Comparison of ENCODE assay signal across 34 mouse cellular contexts in genomic region chrX:7635101-7635500, GRCm38 (mm10). TPM values are rescaled to one million over a fixed set of nuclear protein-coding genes. Genes with fewer than 3 reads are reported as not detected.
A peak's percentile ranks its signal among the peaks of the same experiment; 100 is the strongest.
DNase-seq lines count a peak whose midpoint lies in the region; ATAC-seq and TF ChIP-seq lines count a peak whose summit lies in the region.
"Had no signal": no experiment of that assay in that cellular context is flagged by ENCODE, and none has a peak within 500 bp of the region (broad histone marks: within the 10 kb centered on the region; RNA-seq: fewer than 3 reads in every experiment).

No protein-coding gene starts in this region.

- DNase-seq in frontal cortex, adult 2 months (ENCODE audit: extremely low spot score in 1 of 2, low spot score in 1 of 2), result peak; percentile 58 to 65
- DNase-seq in frontal cortex, postnatal 10 days (ENCODE audit: low spot score in 2 of 2), result no peak
- DNase-seq in left cerebral cortex, adult 9 months (ENCODE audit: low spot score in 2 of 2), result peak; percentile 51 to 72
- DNase-seq in left cerebral cortex, postnatal 10 days (ENCODE audit: extremely low spot score in 1 of 2, low spot score in 2 of 2), result no peak
- peak; percentile 31 for DNase-seq in MEL (ENCODE audit: low read depth, low spot score)
- DNase-seq: adrenal gland, postnatal 10 days; cerebellum, adult 11 months; cerebellum, adult 9-10 months; gastrocnemius, adult 2 months; gastrocnemius, postnatal 36 days; heart, adult 18-20 months; heart, postnatal 36 days; kidney, adult 2 months; kidney, postnatal 36 days; thymus, postnatal 14 days had no signal

- TF ChIP-seq RAD21 in MEL (IDR thresholded peaks at IDR 0.05; ENCODE audit: low read depth, low read length), result no peak

- H3K4me1 ChIP-seq in MEL (ENCODE audit: control insufficient read depth in 1 of 2, insufficient read depth in 2 of 2, low read length in 2 of 2), result peaks cover 0 to 7% of the 10 kb centered on the region in 2 experiments; a peak in 1 of 4 replicates
- peaks cover 17% of the 10 kb centered on the region for H3K4me1 ChIP-seq in olfactory bulb, adult 2 months (ENCODE audit: control insufficient read depth, insufficient read depth, low read length)
- no peaks in the 10 kb centered on the region for H3K4me1 ChIP-seq in midbrain, embryonic 16.5 days (ENCODE audit: control insufficient read depth, insufficient read depth, low read length)
- H3K4me1 ChIP-seq: embryonic facial prominence, embryonic 13.5 days; hindbrain, embryonic 12.5 days; intestine, embryonic 15.5 days; limb, embryonic 13.5 days; lung, embryonic 15.5 days; neural tube, embryonic 12.5 days had no signal

- TF ChIP-seq EP300 in MEL (IDR thresholded peaks at IDR 0.05; ENCODE audit: low read depth in 1 of 2, low read length in 2 of 2), result no peak

- no peak overlapping the region for H3K4me3 ChIP-seq in MEL (ENCODE audit: control insufficient read depth in 1 of 2, insufficient read depth in 1 of 2, low read depth in 2 of 2, low read length in 2 of 2)
- no peak overlapping the region for H3K4me3 ChIP-seq in olfactory bulb, adult 2 months (ENCODE audit: insufficient read depth, low read depth, low read length)
- H3K4me3 ChIP-seq in midbrain, embryonic 16.5 days (ENCODE audit: low read depth, low read length), result no peak overlapping the region
- H3K4me3 ChIP-seq: embryonic facial prominence, embryonic 13.5 days; forebrain, embryonic 10.5 days; forebrain, embryonic 15.5 days; gastrocnemius, adult 2 months; hindbrain, embryonic 12.5 days; intestine, embryonic 15.5 days; limb, embryonic 13.5 days; lung, embryonic 15.5 days; myocyte; neural tube, embryonic 12.5 days had no signal

- intact Hi-C loops in left cerebral cortex, postnatal 10 days (cut with DNase I), result loop anchor here (5.0 kb wide), 1 partner anchor 63 kb away; the partner anchor contains the start of genes Foxp3 and Ppp1r3f

- no peak overlapping the region for H3K27ac ChIP-seq in MEL (ENCODE audit: control insufficient read depth, low read depth, low read length)
- peak overlapping the region; percentile 20 for H3K27ac ChIP-seq in olfactory bulb, adult 2 months (ENCODE audit: insufficient read depth, low read depth, low read length)
- H3K27ac ChIP-seq in midbrain, embryonic 16.5 days (ENCODE audit: low read length), result no peak overlapping the region
- H3K27ac ChIP-seq: embryonic facial prominence, embryonic 13.5 days; forebrain, embryonic 10.5 days; forebrain, embryonic 15.5 days; gastrocnemius, adult 2 months; hindbrain, embryonic 12.5 days; hindbrain, postnatal 0 days; intestine, embryonic 15.5 days; limb, embryonic 13.5 days; lung, embryonic 15.5 days; neural tube, embryonic 12.5 days had no signal

- H3K4me2 ChIP-seq in midbrain, embryonic 16.5 days (ENCODE audit: low read length), result no peak overlapping the region
- H3K4me2 ChIP-seq: embryonic facial prominence, embryonic 13.5 days; forebrain, embryonic 15.5 days; heart, embryonic 11.5 days; hindbrain, embryonic 12.5 days; intestine, embryonic 15.5 days; limb, embryonic 13.5 days; liver, embryonic 11.5 days; lung, embryonic 15.5 days; midbrain, embryonic 11.5 days; neural tube, embryonic 12.5 days had no signal

- TF ChIP-seq CTCF in MEL (IDR thresholded peaks at IDR 0.05 in 2 of 3, conservative IDR thresholded peaks at IDR 0.05 in 1 of 3; ENCODE audit: control insufficient read depth in 1 of 3, insufficient read depth in 1 of 3, low read depth in 2 of 3, low read length in 3 of 3, poor library complexity in 1 of 3, severe bottlenecking in 1 of 3), result no peak
- no peak for TF ChIP-seq CTCF in olfactory bulb, adult 2 months (IDR thresholded peaks at IDR 0.05; ENCODE audit: insufficient read depth, low read depth, low read length)

- H3K9me3 ChIP-seq in MEL (replicated peaks; ENCODE audit: insufficient read depth, low read length), result no peaks in the 10 kb centered on the region
- no peaks in the 10 kb centered on the region; the same call in 1 of the 2 replicates for H3K9me3 ChIP-seq in midbrain, embryonic 16.5 days (replicated peaks; ENCODE audit: control insufficient read depth, low read length, poor library complexity, severe bottlenecking)
- H3K9me3 ChIP-seq: embryonic facial prominence, embryonic 13.5 days; forebrain, embryonic 10.5 days; forebrain, embryonic 15.5 days; G1E; hindbrain, embryonic 12.5 days; intestine, embryonic 15.5 days; limb, embryonic 13.5 days; lung, embryonic 15.5 days; neural tube, embryonic 12.5 days had no signal

- H3K9ac ChIP-seq in MEL (ENCODE audit: control insufficient read depth, low read depth, low read length, poor library complexity, severe bottlenecking), result no peak overlapping the region
- no peak overlapping the region for H3K9ac ChIP-seq in midbrain, embryonic 16.5 days (ENCODE audit: low read depth, low read length)
- H3K9ac ChIP-seq: embryonic facial prominence, embryonic 13.5 days; forebrain, embryonic 15.5 days; hindbrain, embryonic 12.5 days; intestine, embryonic 15.5 days; limb, embryonic 13.5 days; lung, embryonic 15.5 days; neural tube, embryonic 12.5 days had no signal

- peaks cover 0 to 4% of the 10 kb centered on the region in 2 experiments; a peak in 2 of 4 replicates for H3K36me3 ChIP-seq in MEL (ENCODE audit: control insufficient read depth in 1 of 2, insufficient read depth in 2 of 2, low read length in 2 of 2)
- no peaks in the 10 kb centered on the region for H3K36me3 ChIP-seq in midbrain, embryonic 16.5 days (ENCODE audit: control insufficient read depth, insufficient read depth, low read length)
- H3K36me3 ChIP-seq: embryonic facial prominence, embryonic 13.5 days; forebrain, embryonic 10.5 days; forebrain, embryonic 15.5 days; G1E; hindbrain, embryonic 12.5 days; intestine, embryonic 15.5 days; limb, embryonic 13.5 days; lung, embryonic 15.5 days; neural tube, embryonic 12.5 days had no signal

- no peaks in the 10 kb centered on the region; the same call in 1 of the 2 replicates for H3K79me2 ChIP-seq in MEL (ENCODE audit: control insufficient read depth, insufficient read depth, low read length, poor library complexity)

- ATAC-seq in midbrain, embryonic 16.5 days, result no peak
- ATAC-seq: forebrain, embryonic 15.5 days; hindbrain, postnatal 0 days; intestine, embryonic 15.5 days; Patski had no signal

- WGBS in olfactory bulb, adult 2 months, result 49% methylated on average over 3 of the region's 3 CpGs
- 72% methylated on average over 3 of the region's 3 CpGs for WGBS in midbrain, embryonic 16.5 days

- TF ChIP-seq POLR2A in MEL (IDR thresholded peaks at IDR 0.05; ENCODE audit: control insufficient read depth in 1 of 2, insufficient read depth in 1 of 2, low read depth in 1 of 2, low read length in 2 of 2, poor library complexity in 1 of 2), result no peak
- TF ChIP-seq POLR2A in olfactory bulb, adult 2 months (IDR thresholded peaks at IDR 0.05; ENCODE audit: insufficient read depth, low read depth, low read length), result no peak

- no peaks in the 10 kb centered on the region for H3K27me3 ChIP-seq in MEL (ENCODE audit: control insufficient read depth in 1 of 2, insufficient read depth in 2 of 2, low read length in 2 of 2)
- no peaks in the 10 kb centered on the region for H3K27me3 ChIP-seq in midbrain, embryonic 16.5 days (ENCODE audit: control insufficient read depth, insufficient read depth, low read depth, low read length)
- H3K27me3 ChIP-seq: forebrain, embryonic 15.5 days; hindbrain, embryonic 12.5 days; intestine, embryonic 15.5 days; neural tube, embryonic 12.5 days had no signal

RNA-seq across cellular contexts. Expression of gene Syp, which starts 3.2 kb away (rescaled TPM):
- 961 and 980 TPM in 2 replicates for polyA plus RNA-seq in frontal cortex, adult 2 months (2012; rRNA removed)
- 1,000 to 10,000 TPM; 1,744 to 1,801 TPM for total RNA-seq in left cerebral cortex, postnatal 10 days (2021)
- total RNA-seq in MEL (2012; rRNA removed), result 0.54 and 0.56 TPM in 2 replicates
- 1 to 10 TPM in 1 of 2 experiments, not detected in 1; 2.3 TPM for polyA plus RNA-seq in MEL (2012; ENCODE audit: insufficient read depth in 1 of 2, insufficient read length in 2 of 2, low read depth in 1 of 2, low replicate concordance in 2 of 2, missing spikeins in 1 of 2)
- polyA plus RNA-seq in olfactory bulb, adult 2 months (2012; ENCODE audit: insufficient read depth, insufficient read length, low replicate concordance, missing spikeins), result 236 and 474 TPM in 2 replicates
- polyA plus RNA-seq in midbrain, embryonic 16.5 days (2015; fragmentation: Nextera tagmentation; extraction: Ambion mirVana), result 197 and 246 TPM in 2 replicates

RNA-seq across cellular contexts. Expression of gene Prickle3, which starts 22.0 kb away (rescaled TPM):
- polyA plus RNA-seq in frontal cortex, adult 2 months (2012; rRNA removed), result 2.3 and 2.4 TPM in 2 replicates
- total RNA-seq in left cerebral cortex, postnatal 10 days (2021), result 1 to 10 TPM; 1.2 to 1.3 TPM
- 1.2 TPM in 2 replicates for total RNA-seq in MEL (2012; rRNA removed)
- polyA plus RNA-seq in MEL (2012; ENCODE audit: insufficient read depth in 1 of 2, insufficient read length in 2 of 2, low read depth in 1 of 2, low replicate concordance in 2 of 2, missing spikeins in 1 of 2), result 1 to 10 TPM in 1 of 2 experiments, not detected in 1; 3.3 TPM
- polyA plus RNA-seq in olfactory bulb, adult 2 months (2012; ENCODE audit: insufficient read depth, insufficient read length, low replicate concordance, missing spikeins), result not detected in 2 replicates
- 1.5 and 1.9 TPM in 2 replicates for polyA plus RNA-seq in midbrain, embryonic 16.5 days (2015; fragmentation: Nextera tagmentation; extraction: Ambion mirVana)

RNA-seq across cellular contexts. Expression of gene Cacna1f, which starts 28.2 kb away (rescaled TPM):
- 0.19 and 0.22 TPM in 2 replicates for polyA plus RNA-seq in frontal cortex, adult 2 months (2012; rRNA removed)
- under 1 TPM; 0.08 to 0.17 TPM for total RNA-seq in left cerebral cortex, postnatal 10 days (2021)
- 0.03 TPM in 1 of 2 replicates, not detected in the other for total RNA-seq in MEL (2012; rRNA removed)
- polyA plus RNA-seq in MEL (2012; ENCODE audit: insufficient read depth in 1 of 2, insufficient read length in 2 of 2, low read depth in 1 of 2, low replicate concordance in 2 of 2, missing spikeins in 1 of 2), result under 1 TPM in 1 of 2 experiments, not detected in 1; 0.17 TPM
- not detected in 2 replicates for polyA plus RNA-seq in olfactory bulb, adult 2 months (2012; ENCODE audit: insufficient read depth, insufficient read length, low replicate concordance, missing spikeins)
- 0.22 and 0.49 TPM in 2 replicates for polyA plus RNA-seq in midbrain, embryonic 16.5 days (2015; fragmentation: Nextera tagmentation; extraction: Ambion mirVana)
- total RNA-seq: adrenal gland, postnatal 10 days; gastrocnemius, adult 2 months; gastrocnemius, postnatal 36 days; heart, adult 18-20 months; heart, postnatal 36 days; layer of hippocampus, postnatal 10 days had no signal
- polyA plus RNA-seq: embryonic facial prominence, embryonic 13.5 days; forebrain, embryonic 10.5 days; heart, embryonic 11.5 days; heart, embryonic 16.5 days; intestine, embryonic 15.5 days; kidney, adult 2 months; lung, embryonic 15.5 days; midbrain, embryonic 11.5 days; myocyte; neural tube, embryonic 12.5 days; Patski had no signal

RNA-seq across cellular contexts. Expression of gene Ccdc22, which starts 29.8 kb away (rescaled TPM):
- 31.1 and 32.6 TPM in 2 replicates for polyA plus RNA-seq in frontal cortex, adult 2 months (2012; rRNA removed)
- 10 to 100 TPM; 22.8 to 25.9 TPM for total RNA-seq in left cerebral cortex, postnatal 10 days (2021)
- 36.1 and 37.8 TPM in 2 replicates for total RNA-seq in MEL (2012; rRNA removed)
- 10 to 100 TPM in 1 of 2 experiments, not detected in 1; 37.9 TPM for polyA plus RNA-seq in MEL (2012; ENCODE audit: insufficient read depth in 1 of 2, insufficient read length in 2 of 2, low read depth in 1 of 2, low replicate concordance in 2 of 2, missing spikeins in 1 of 2)
- polyA plus RNA-seq in olfactory bulb, adult 2 months (2012; ENCODE audit: insufficient read depth, insufficient read length, low replicate concordance, missing spikeins), result not detected in 2 replicates
- polyA plus RNA-seq in midbrain, embryonic 16.5 days (2015; fragmentation: Nextera tagmentation; extraction: Ambion mirVana), result 29.8 and 30.9 TPM in 2 replicates

RNA-seq across cellular contexts. Expression of gene Plp2, which starts 36.1 kb away (rescaled TPM):
- 14.6 and 15.6 TPM in 2 replicates for polyA plus RNA-seq in frontal cortex, adult 2 months (2012; rRNA removed)
- total RNA-seq in left cerebral cortex, postnatal 10 days (2021), result 10 to 100 TPM; 15.6 to 18.1 TPM
- 95.7 and 148 TPM in 2 replicates for total RNA-seq in MEL (2012; rRNA removed)
- 100 to 1,000 TPM; 163 to 407 TPM for polyA plus RNA-seq in MEL (2012; ENCODE audit: insufficient read depth in 1 of 2, insufficient read length in 2 of 2, low read depth in 1 of 2, low replicate concordance in 2 of 2, missing spikeins in 1 of 2)
- polyA plus RNA-seq in olfactory bulb, adult 2 months (2012; ENCODE audit: insufficient read depth, insufficient read length, low replicate concordance, missing spikeins), result not detected in 2 replicates
- 13.9 and 18.3 TPM in 2 replicates for polyA plus RNA-seq in midbrain, embryonic 16.5 days (2015; fragmentation: Nextera tagmentation; extraction: Ambion mirVana)

Comparison
In these comparisons a context has a peak if more than half of its experiments do, and no peak if none do; other contexts are left out.
1. DNase-seq: peak in frontal cortex, adult 2 months (2 of 2), left cerebral cortex, adult 9 months (2 of 2) and MEL (single experiment); none in frontal cortex, postnatal 10 days (0 of 2) and left cerebral cortex, postnatal 10 days (0 of 2).
2. RNA of gene Syp, which starts 3.2 kb away (polyA plus RNA-seq): 961 to 980 TPM in frontal cortex, adult 2 months, 197 to 246 TPM in midbrain, embryonic 16.5 days and 236 to 474 TPM in olfactory bulb, adult 2 months; 2.3 TPM in MEL; every median in the first group is over 10 times any median in the second.